Mouse (Mus musculus) testis, adult 2 months (tissue): ENCODE data around the gene Prpf6. TPM values are rescaled to one million over a fixed set of nuclear protein-coding genes. Genes with fewer than 3 reads are reported as not detected.
A peak's percentile ranks its signal among the peaks of the same experiment; 100 is the strongest.

Experiments
- H3K27ac ChIP-seq: fragments of 200-500 bp; 2 replicates; pipeline ENCODE4 v1.5.1; 2012; ENCODE audit warnings: low read depth, low read length; ENCODE audit not compliant: control insufficient read depth, insufficient read depth
- H3K27me3 ChIP-seq: fragments of 200-500 bp; 2 replicates; pipeline ENCODE4 v1.6.1; 2012; ENCODE audit warnings: mild to moderate bottlenecking, low read length, moderate library complexity; ENCODE audit not compliant: control insufficient read depth, insufficient read depth
- H3K36me3 ChIP-seq: fragments of 200-500 bp; 2 replicates; pipeline ENCODE4 v1.6.1; 2012; ENCODE audit warnings: mild to moderate bottlenecking, low read length; ENCODE audit not compliant: control insufficient read depth, insufficient read depth
- H3K4me1 ChIP-seq: fragments of 200-500 bp; 2 replicates; pipeline ENCODE4 v1.6.1; 2012; ENCODE audit warnings: low read length; ENCODE audit not compliant: control insufficient read depth, insufficient read depth
- H3K4me3 ChIP-seq: fragments of 200-500 bp; 2 replicates; pipeline ENCODE4 v1.5.1; 2012; ENCODE audit warnings: low read depth, mild to moderate bottlenecking, low read length, moderate library complexity, mixed read lengths; ENCODE audit not compliant: control insufficient read depth
- CTCF ChIP-seq: fragments of 200-500 bp; IDR thresholded peaks from 2 replicates; pipeline ENCODE4 v1.5.1; 2012; ENCODE audit warnings: low read depth, mild to moderate bottlenecking, inconsistent platforms, low read length, moderate library complexity; ENCODE audit not compliant: control insufficient read depth, insufficient read depth, insufficient replicate concordance
- POLR2A ChIP-seq: fragments of 200-500 bp; IDR thresholded peaks from 2 replicates; pipeline ENCODE4 v1.6.1; 2012; ENCODE audit warnings: low read depth, mild to moderate bottlenecking, inconsistent platforms, low read length, moderate library complexity; ENCODE audit not compliant: control insufficient read depth
- polyA plus RNA-seq: library from polyadenylated mRNA; depleted of rRNA; stranded (reverse); fragments of >200 nt; gene quantifications from 2 replicates; pipeline ENCODE4 v1.2.3, GENCODE M21; 2012

The Prpf6 gene
- polyA plus RNA-seq, 1 experiment: 20.1 TPM

GRCm38 (mm10) chr2:181663298-181663630 lies 71.6 kb downstream of the Prpf6 start:
- TF ChIP-seq POLR2A (no peak), CTCF (no peak)
- H3K4me1 ChIP-seq: peaks cover 9% of the 10 kb centered on the region
- no peak overlapping the region for H3K27ac ChIP-seq
- H3K36me3 ChIP-seq: no peaks in the 10 kb centered on the region
- no peak overlapping the region for H3K4me3 ChIP-seq
- no peaks in the 10 kb centered on the region for H3K27me3 ChIP-seq

- no peak for TF ChIP-seq POLR2A
- no peak for TF ChIP-seq CTCF
- H3K36me3 ChIP-seq: no peaks in the 10 kb centered on the region
- H3K4me1 ChIP-seq: peaks cover 28% of the 10 kb centered on the region
- H3K27ac ChIP-seq: no peak overlapping the region
- peak overlapping the region; percentile 82 for H3K4me3 ChIP-seq
- no peaks in the 10 kb centered on the region for H3K27me3 ChIP-seq
Measured at GRCm38 (mm10) chr2:181670285-181670912, 78.7 kb downstream of the Prpf6 start.

GRCm38 (mm10) chr2:181670913-181671311 lies 79.2 kb downstream of the Prpf6 start:
- peaks cover 32% of the 10 kb centered on the region for H3K4me1 ChIP-seq
- H3K27me3 ChIP-seq: no peaks in the 10 kb centered on the region
- H3K36me3 ChIP-seq: no peaks in the 10 kb centered on the region
- peak overlapping the region; percentile 82 for H3K4me3 ChIP-seq
- H3K27ac ChIP-seq: no peak overlapping the region
- no peak for TF ChIP-seq CTCF
- no peak for TF ChIP-seq POLR2A

- no peaks in the 10 kb centered on the region for H3K36me3 ChIP-seq
- H3K4me1 ChIP-seq: peaks cover 32% of the 10 kb centered on the region
- H3K27me3 ChIP-seq: no peaks in the 10 kb centered on the region
- TF ChIP-seq CTCF: no peak
- TF ChIP-seq POLR2A: no peak
- peak within 1 kb of the TSS; percentile 82 for H3K4me3 ChIP-seq
- no peak within 1 kb of the TSS for H3K27ac ChIP-seq
Measured at GRCm38 (mm10) chr2:181671326-181671725, 79.7 kb downstream of the Prpf6 start, which contains the start of gene Sox18. Gene Sox18 (minus strand): TSS chr2:181671640.

GRCm38 (mm10) chr2:181671984-181672383 lies 80.3 kb downstream of the Prpf6 start:
- no peak overlapping the region for H3K27ac ChIP-seq
- H3K27me3 ChIP-seq: no peaks in the 10 kb centered on the region
- H3K36me3 ChIP-seq: no peaks in the 10 kb centered on the region
- H3K4me1 ChIP-seq: peaks cover 32% of the 10 kb centered on the region
- TF ChIP-seq CTCF (no peak), POLR2A (no peak)
- H3K4me3 ChIP-seq: peak overlapping the region; percentile 82

GRCm38 (mm10) chr2:181673501-181673900 lies 81.8 kb downstream of the Prpf6 start:
- Histone ChIP-seq H3K27ac (0 out of 2 replicates have a peak overlapping the region, but pooled peaks have one; percentile 18), H3K4me1 (peaks cover 32% of the 10 kb centered on the region), H3K36me3 (no peaks in the 10 kb centered on the region), H3K4me3 (no peak overlapping the region), H3K27me3 (no peaks in the 10 kb centered on the region)
- no peak for TF ChIP-seq CTCF
- TF ChIP-seq POLR2A: no peak

- Histone ChIP-seq H3K27me3 (no peaks in the 10 kb centered on the region), H3K36me3 (no peaks in the 10 kb centered on the region), H3K4me1 (peaks cover 34% of the 10 kb centered on the region), H3K4me3 (peak overlapping the region; percentile 80), H3K27ac (peak overlapping the region; percentile 94)
- TF ChIP-seq CTCF (no peak), POLR2A (no peak)
Measured at GRCm38 (mm10) chr2:181674934-181675333, 83.3 kb downstream of the Prpf6 start.

GRCm38 (mm10) chr2:181675454-181675853 lies 83.8 kb downstream of the Prpf6 start:
- H3K27ac ChIP-seq: peak overlapping the region; percentile 94
- H3K27me3 ChIP-seq: no peaks in the 10 kb centered on the region
- H3K4me1 ChIP-seq: peaks cover 28% of the 10 kb centered on the region
- peak overlapping the region; percentile 80 for H3K4me3 ChIP-seq
- H3K36me3 ChIP-seq: no peaks in the 10 kb centered on the region
- TF ChIP-seq CTCF (no peak), POLR2A (peak; percentile 78)
